Mouse (Mus musculus) liver, embryonic 18 days (tissue): ENCODE results near the gene Gm42791. TPM values are rescaled to one million over a fixed set of nuclear protein-coding genes. Genes with fewer than 3 reads are reported as not detected.

ENCODE experiments used
- polyA plus RNA-seq: library from polyadenylated mRNA; depleted of rRNA; stranded (reverse); fragments of >200 nt; gene quantifications from 2 replicates; pipeline ENCODE4 v1.2.3, GENCODE M21; 2012; rRNA removed

Gene Gm42791
- polyA plus RNA-seq: not detected in 2 replicates

GRCm38 (mm10) chr5:148994706-148995414 is at the start of gene Gm42791:
TSS of gene Gm42791 (minus strand) at chr5:148995147.

GRCm38 (mm10) chr5:148929116-148929449 is 65.9 kb downstream of the Gm42791 start, which contains the start of gene Katnal1:
TSS of gene Katnal1 (minus strand) at chr5:148929320.

Other genes starting within 250 kb of the Gm42791 start
- 2.9 and 3.3 TPM in 2 replicates for gene Katnal1, start 65.8 kb downstream of the Gm42791 start, polyA plus RNA-seq
- gene Uspl1, start 189.2 kb upstream of the Gm42791 start, polyA plus RNA-seq: 6.8 and 7.2 TPM in 2 replicates
- 132 and 135 TPM in 2 replicates for gene Hmgb1, start 189.3 kb upstream of the Gm42791 start, polyA plus RNA-seq